Mouse (Mus musculus) lung, embryonic 16.5 days (tissue): ENCODE results near the gene Trim2. TPM values are rescaled to one million over a fixed set of nuclear protein-coding genes. Genes with fewer than 3 reads are reported as not detected.

ENCODE experiments used
- ATAC-seq: fragments of 200-750 bp; cut with Nextera tagmentation; 2 replicates; pipeline ENCODE4 v1.8.0; 2017; ENCODE audit warnings: low read depth, mild to moderate bottlenecking, moderate library complexity
- H3K27ac ChIP-seq: fragments of 300-500 bp; sonication (generic); 2 replicates; pipeline ENCODE4 v1.5.1; 2014; ENCODE audit warnings: mild to moderate bottlenecking, control low read depth, low read length
- H3K27me3 ChIP-seq: fragments of 300-500 bp; sonication (generic); 2 replicates; pipeline ENCODE4 v1.6.1; 2014; ENCODE audit warnings: low read depth, low read length, mixed read lengths; ENCODE audit not compliant: control insufficient read depth, insufficient read depth
- H3K36me3 ChIP-seq: fragments of 300-500 bp; sonication (generic); 2 replicates; pipeline ENCODE4 v1.6.1; 2014; ENCODE audit warnings: low read length; ENCODE audit not compliant: control insufficient read depth, insufficient read depth
- H3K4me1 ChIP-seq: fragments of 300-500 bp; sonication (generic); replicated peaks from 2 replicates; pipeline ENCODE4 v1.6.1; 2014; ENCODE audit warnings: low read length, mixed read lengths; ENCODE audit not compliant: control insufficient read depth, insufficient read depth
- H3K4me2 ChIP-seq: fragments of 300-500 bp; sonication (generic); 2 replicates; pipeline ENCODE4 v1.6.1; 2014; ENCODE audit warnings: low read depth, low read length, control low read depth
- H3K4me3 ChIP-seq: fragments of 300-500 bp; sonication (generic); 2 replicates; pipeline ENCODE4 v1.5.1; 2014; ENCODE audit warnings: mild to moderate bottlenecking, low read length, control low read depth
- H3K9ac ChIP-seq: fragments of 300-500 bp; sonication (generic); 2 replicates; pipeline ENCODE4 v1.6.1; 2014; ENCODE audit warnings: low read length, control low read depth
- H3K9me3 ChIP-seq: fragments of 300-500 bp; sonication (generic); 2 replicates; pipeline ENCODE4 v1.6.1; 2016; ENCODE audit warnings: low read length; ENCODE audit not compliant: control insufficient read depth
- WGBS: fragments of 180-500 bp; shearing (Covaris S2); extraction: QIAGEN DNeasy Blood & Tissue Kit; methylation state at CpG from one replicate; pipeline ENCODE4 v1.1.7; 2014; 5-methylcytosine and 5-hydroxymethylcytosine counted together
- polyA plus RNA-seq: library from polyadenylated mRNA; unstranded; fragments of >200 nt; fragmentation: Nextera tagmentation; extraction: Ambion mirVana; gene quantifications from 2 replicates; pipeline ENCODE4 v1.2.1, GENCODE M21; 2015

Trim2 gene
- polyA plus RNA-seq, 1 experiment from 2014 or later = 31.9 TPM

DNA sequence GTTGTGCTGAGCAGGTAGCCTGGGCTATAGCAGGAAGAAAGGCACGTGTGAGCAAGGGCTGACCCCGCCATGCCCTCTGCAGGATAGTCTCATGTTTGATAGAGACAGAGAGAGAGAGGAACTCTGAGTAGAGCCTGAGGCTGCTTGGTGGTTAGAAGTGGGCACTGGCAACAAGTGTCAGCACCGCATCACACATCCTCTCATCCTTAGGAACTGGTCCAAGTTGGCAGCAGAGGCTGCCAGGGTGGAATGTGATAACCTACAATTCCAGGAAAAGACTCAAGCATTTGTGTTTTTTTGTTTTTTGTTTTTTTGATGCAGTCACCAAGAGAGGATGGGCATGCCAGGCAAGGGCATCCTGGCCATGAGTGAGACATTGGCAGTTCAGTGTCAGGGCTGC is 8.5 kb downstream of the Trim2 start:
- no peaks in the 10 kb centered on the region for H3K27me3 ChIP-seq
- no peak for ATAC-seq
- H3K36me3 ChIP-seq = no peaks in the 10 kb centered on the region
- H3K9ac ChIP-seq = no peak overlapping the region
- no peak overlapping the region for H3K4me3 ChIP-seq
- H3K4me1 ChIP-seq = 0 out of 2 replicates have a peak, but pooled peaks cover 5% of the 10 kb centered on the region
- H3K4me2 ChIP-seq = no peak overlapping the region
- WGBS = 51% methylated on average over 3 of the region's 3 CpGs
- no peaks in the 10 kb centered on the region; the same call in 1 of the 2 replicates for H3K9me3 ChIP-seq
- H3K27ac ChIP-seq = no peak overlapping the region

DNA sequence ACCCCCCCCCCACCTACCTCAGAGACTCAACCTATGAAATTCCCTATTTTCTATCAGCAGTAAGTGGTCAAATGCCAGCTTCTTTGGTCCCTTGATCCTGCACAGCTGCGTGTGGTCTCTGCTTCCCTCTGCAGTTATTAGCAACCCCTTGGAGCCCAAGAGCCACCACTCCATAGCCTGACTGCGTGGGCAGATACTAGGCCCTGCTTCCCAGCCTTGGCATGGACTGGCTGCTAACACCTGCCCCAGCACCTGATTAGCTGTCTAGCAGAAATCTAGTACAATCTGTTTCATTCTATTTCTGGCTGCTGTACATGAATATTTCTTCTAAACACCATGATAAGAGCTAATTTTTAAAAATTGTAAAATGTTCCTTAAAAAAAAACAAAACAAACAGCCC is 10.0 kb downstream of the Trim2 start:
- Histone ChIP-seq H3K4me1 (0 out of 2 replicates have a peak, but pooled peaks cover 5% of the 10 kb centered on the region), H3K4me2 (no peak overlapping the region), H3K27me3 (no peaks in the 10 kb centered on the region), H3K36me3 (no peaks in the 10 kb centered on the region), H3K9ac (no peak overlapping the region), H3K4me3 (no peak overlapping the region), H3K27ac (no peak overlapping the region), H3K9me3 (no peaks in the 10 kb centered on the region; the same call in 1 of the 2 replicates)
- ATAC-seq = no peak
- WGBS = 49% methylated on average over 2 of the region's 2 CpGs

DNA sequence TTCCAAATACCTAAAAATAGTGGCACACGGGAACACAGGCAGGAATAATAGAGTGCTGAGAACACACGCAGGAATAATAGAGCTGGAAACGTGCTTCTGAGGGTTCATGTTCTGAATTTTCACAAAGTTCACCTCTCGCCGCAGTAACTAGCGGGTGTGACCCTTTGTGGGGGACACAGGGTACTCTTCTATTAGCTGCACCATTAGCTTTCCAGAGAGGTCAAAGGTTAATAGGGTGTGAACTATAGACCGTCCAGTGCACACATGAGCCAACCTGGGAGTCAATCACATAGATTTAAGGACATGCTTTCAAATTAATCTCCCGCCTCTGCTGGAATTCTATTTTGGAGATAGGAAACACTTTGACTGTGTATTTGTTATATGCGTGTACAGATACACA is 11.9 kb downstream of the Trim2 start:
- ATAC-seq = no peak
- Histone ChIP-seq H3K36me3 (no peaks in the 10 kb centered on the region), H3K4me1 (0 out of 2 replicates have a peak, but pooled peaks cover 5% of the 10 kb centered on the region), H3K9ac (no peak overlapping the region), H3K27ac (no peak overlapping the region), H3K4me3 (no peak overlapping the region), H3K27me3 (no peaks in the 10 kb centered on the region), H3K9me3 (no peaks in the 10 kb centered on the region; the same call in 1 of the 2 replicates), H3K4me2 (no peak overlapping the region)
- 84% methylated on average over 9 of the region's 9 CpGs for WGBS

DNA sequence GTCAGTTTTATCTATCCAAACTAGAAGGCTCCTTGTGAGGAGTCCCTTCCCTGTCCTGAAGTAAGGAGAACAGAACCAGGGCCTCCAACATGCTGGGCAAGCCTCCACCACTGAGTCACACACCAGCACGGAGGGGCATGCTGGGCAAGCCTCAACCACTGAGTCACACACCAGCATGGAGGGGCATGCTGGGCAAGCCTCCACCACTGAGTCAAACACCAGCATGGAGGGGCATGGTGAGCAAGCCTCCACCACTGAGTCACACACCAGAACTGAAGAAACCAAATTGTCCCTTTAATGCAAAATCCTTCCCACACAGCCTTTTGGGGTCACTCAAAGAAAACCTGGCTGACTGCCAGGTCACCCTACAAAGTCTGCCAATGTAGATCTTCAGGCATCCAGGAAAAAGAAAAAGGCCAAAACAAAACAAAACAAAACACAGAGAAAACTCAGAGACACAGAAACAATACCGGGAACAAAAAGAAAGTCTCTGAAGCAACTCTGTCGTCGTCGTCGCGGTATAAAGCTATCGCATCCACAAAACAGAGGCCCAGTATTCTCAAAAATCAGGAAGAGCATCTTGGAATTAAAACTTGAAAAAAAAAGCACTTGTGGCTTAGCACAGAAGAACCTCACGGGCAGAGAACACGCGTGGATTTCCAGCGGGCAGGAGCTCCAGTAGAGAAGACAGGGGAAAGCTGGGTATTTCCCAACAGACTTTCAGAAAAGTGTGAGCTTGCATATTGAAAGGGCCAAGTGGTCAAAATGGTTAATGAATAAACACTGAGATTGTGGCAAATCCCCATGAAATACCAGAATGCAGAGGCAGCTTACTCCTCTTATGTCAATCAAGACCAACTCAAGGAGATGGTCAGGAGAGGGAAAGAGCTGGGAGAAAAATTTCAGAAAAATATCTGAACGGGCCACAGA is 12.7 kb downstream of the Trim2 start:
- Histone ChIP-seq H3K27ac (no peak overlapping the region), H3K4me1 (0 out of 2 replicates have a peak, but pooled peaks cover 5% of the 10 kb centered on the region), H3K27me3 (no peaks in the 10 kb centered on the region), H3K4me2 (no peak overlapping the region), H3K9me3 (no peaks in the 10 kb centered on the region), H3K4me3 (no peak overlapping the region), H3K36me3 (no peaks in the 10 kb centered on the region), H3K9ac (no peak overlapping the region)
- 74% methylated on average over 13 of the region's 13 CpGs for WGBS
- no peak for ATAC-seq

DNA sequence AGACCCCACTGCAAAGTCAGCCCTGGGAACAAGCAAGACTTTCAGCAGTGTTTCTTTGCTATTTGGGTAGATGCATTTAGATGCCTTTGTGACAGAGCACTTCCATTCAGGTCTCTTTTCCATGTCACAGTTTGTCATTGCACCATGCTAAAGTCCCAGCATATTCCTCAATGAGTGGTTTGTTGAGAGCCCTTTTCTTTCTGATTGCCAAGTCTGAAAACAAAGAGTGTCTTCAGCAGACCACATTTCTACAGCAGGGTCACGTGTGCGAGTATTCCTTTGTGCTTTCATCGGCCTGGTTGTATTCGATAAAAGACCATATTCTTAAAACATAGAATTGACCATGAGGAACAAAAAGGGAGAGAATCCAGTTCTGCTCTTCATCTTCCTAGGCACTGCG is 14.4 kb downstream of the Trim2 start:
- no peak overlapping the region for H3K4me3 ChIP-seq
- no peak overlapping the region for H3K4me2 ChIP-seq
- no peak for ATAC-seq
- H3K9me3 ChIP-seq = no peaks in the 10 kb centered on the region
- H3K4me1 ChIP-seq = 0 out of 2 replicates have a peak, but pooled peaks cover 5% of the 10 kb centered on the region
- no peak overlapping the region for H3K9ac ChIP-seq
- no peaks in the 10 kb centered on the region for H3K36me3 ChIP-seq
- no peak overlapping the region for H3K27ac ChIP-seq
- 72% methylated on average over 5 of the region's 5 CpGs for WGBS
- no peaks in the 10 kb centered on the region for H3K27me3 ChIP-seq

DNA sequence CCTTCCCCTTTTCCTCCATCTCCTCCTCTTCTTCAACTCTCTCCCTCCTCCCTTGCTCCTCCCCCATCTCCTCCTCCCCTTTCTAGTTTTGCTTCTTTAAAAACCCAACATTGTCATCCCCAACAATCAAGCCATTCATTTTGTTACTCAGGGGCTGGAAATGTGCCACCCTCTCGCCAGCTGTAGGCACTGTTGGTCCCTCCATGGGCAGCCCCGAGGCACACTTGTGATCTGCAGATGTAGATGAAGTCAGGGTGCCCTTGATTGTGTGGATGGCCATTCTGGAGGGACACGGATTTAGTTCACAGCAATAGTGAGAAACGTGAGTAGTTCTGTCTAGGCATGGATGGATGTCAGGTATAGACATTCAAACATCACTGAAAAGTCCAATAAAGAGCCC is 17.7 kb downstream of the Trim2 start:
- 0 out of 2 replicates have a peak, but pooled peaks cover 4% of the 10 kb centered on the region for H3K4me1 ChIP-seq
- H3K36me3 ChIP-seq = no peaks in the 10 kb centered on the region
- no peak overlapping the region for H3K9ac ChIP-seq
- ATAC-seq = no peak
- WGBS = 76% methylated on average over 4 of the region's 4 CpGs
- H3K4me3 ChIP-seq = no peak overlapping the region
- no peaks in the 10 kb centered on the region for H3K9me3 ChIP-seq
- no peaks in the 10 kb centered on the region for H3K27me3 ChIP-seq
- H3K4me2 ChIP-seq = no peak overlapping the region
- no peak overlapping the region for H3K27ac ChIP-seq

DNA sequence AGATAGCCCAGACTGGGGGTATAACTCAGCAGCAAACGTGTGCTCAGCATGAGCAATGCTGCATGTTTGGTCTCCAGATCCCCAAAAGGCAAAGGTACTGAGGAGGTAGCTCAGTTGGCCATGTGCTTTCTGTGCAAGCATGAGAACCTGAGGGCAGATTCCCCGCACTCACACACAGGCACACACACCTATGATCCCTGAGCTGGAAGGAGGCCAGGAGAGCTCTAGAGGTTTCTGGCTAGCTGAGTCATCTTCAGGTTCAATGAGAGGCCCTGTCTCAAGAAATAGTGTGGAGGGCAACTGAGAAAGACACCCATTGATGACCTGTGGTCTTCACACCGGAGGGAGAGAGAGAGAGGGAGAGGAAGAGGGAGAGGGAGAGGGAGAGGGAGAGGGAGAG is 19.4 kb downstream of the Trim2 start:
- no peaks in the 10 kb centered on the region for H3K36me3 ChIP-seq
- no peak overlapping the region for H3K27ac ChIP-seq
- no peak overlapping the region for H3K4me3 ChIP-seq
- 59% methylated on average over 2 of the region's 3 CpGs for WGBS
- H3K4me1 ChIP-seq = peaks cover 9% of the 10 kb centered on the region
- no peaks in the 10 kb centered on the region for H3K27me3 ChIP-seq
- no peak overlapping the region for H3K4me2 ChIP-seq
- H3K9ac ChIP-seq = no peak overlapping the region
- no peak for ATAC-seq
- no peaks in the 10 kb centered on the region for H3K9me3 ChIP-seq

DNA sequence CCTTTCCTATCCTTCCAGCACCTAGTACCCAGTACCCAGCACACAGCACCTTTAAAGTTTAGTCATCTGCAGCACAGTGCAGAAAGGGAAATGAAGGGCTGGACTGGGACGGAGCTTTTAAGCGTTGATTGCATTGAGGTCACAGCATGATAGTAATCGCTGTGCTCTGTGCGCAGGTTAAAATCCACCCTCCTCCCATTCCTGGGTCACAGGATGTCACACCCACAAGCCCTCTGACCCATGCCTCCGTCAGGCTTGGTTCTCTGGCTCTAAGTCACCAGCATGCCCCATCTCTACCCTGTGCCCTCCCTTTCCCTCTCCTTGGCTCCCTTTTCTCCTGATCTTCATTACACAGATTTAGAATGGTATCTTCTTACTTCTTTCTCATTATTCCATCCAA is 20.4 kb downstream of the Trim2 start:
- ATAC-seq = no peak
- Histone ChIP-seq H3K4me3 (no peak overlapping the region), H3K9me3 (no peaks in the 10 kb centered on the region), H3K27ac (no peak overlapping the region), H3K9ac (no peak overlapping the region), H3K4me1 (peaks cover 16% of the 10 kb centered on the region), H3K27me3 (no peaks in the 10 kb centered on the region), H3K36me3 (no peaks in the 10 kb centered on the region), H3K4me2 (no peak overlapping the region)
- WGBS = 80% methylated on average over 5 of the region's 5 CpGs

DNA sequence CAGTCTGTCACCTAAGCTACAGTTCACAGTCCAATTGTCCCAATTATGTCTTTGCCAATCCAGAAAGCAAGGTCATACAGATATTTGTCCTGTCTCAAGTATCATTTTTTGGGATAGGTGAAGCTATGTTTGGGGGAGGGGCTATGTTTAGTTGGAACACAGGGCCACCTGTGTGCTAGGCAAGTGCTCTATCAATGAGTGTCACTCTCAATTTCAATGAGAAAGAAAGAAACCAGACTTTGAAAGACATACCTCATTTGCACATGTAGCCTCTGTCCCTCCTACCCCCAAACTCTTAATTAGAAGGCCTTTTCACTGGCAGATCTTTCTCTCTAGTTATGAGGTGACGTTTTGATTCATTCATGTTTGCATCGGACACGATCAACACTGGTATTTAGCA is 21.9 kb downstream of the Trim2 start:
- 89% methylated on average over 3 of the region's 3 CpGs for WGBS
- no peak for ATAC-seq
- Histone ChIP-seq H3K36me3 (no peaks in the 10 kb centered on the region), H3K4me3 (no peak overlapping the region), H3K4me1 (peaks cover 19% of the 10 kb centered on the region), H3K9ac (no peak overlapping the region), H3K27me3 (no peaks in the 10 kb centered on the region), H3K9me3 (no peaks in the 10 kb centered on the region), H3K27ac (no peak overlapping the region), H3K4me2 (no peak overlapping the region)
